Mouse (Mus musculus): ENCODE data around the gene Ovol2. TPM values are rescaled to one million over a fixed set of nuclear protein-coding genes. Genes with fewer than 3 reads are reported as not detected.

Gene Ovol2
- polyA plus RNA-seq, 1 experiment: not detected

GRCm38 (mm10) chr2:144332486-144332885 lies 540 bp upstream of the Ovol2 start:
- no peak overlapping the region for H3K4me3 ChIP-seq (ENCODE audit: insufficient read depth, poor library complexity, severe bottlenecking)
- no peak for TF ChIP-seq USF1 (IDR thresholded peaks at IDR 0.05; ENCODE audit: low read depth)
- no peak for TF ChIP-seq MYOD1 (IDR thresholded peaks at IDR 0.05; ENCODE audit: control insufficient read depth, insufficient read length, low read depth)
- H3ac ChIP-seq (ENCODE audit: control insufficient read depth, insufficient read length, low read depth): no peak overlapping the region
- H3K79me2 ChIP-seq (ENCODE audit: control insufficient read depth, insufficient read depth): no peaks in the 10 kb centered on the region
- H3K27me3 ChIP-seq (ENCODE audit: control insufficient read depth, insufficient read depth, insufficient read length): peaks cover 48% of the 10 kb centered on the region
- H3K79me3 ChIP-seq (ENCODE audit: low read depth): no peaks in the 10 kb centered on the region
- no peaks in the 10 kb centered on the region for H3K36me3 ChIP-seq (ENCODE audit: control insufficient read depth, insufficient read depth)

- no peaks in the 10 kb centered on the region for H3K79me3 ChIP-seq (ENCODE audit: low read depth)
- peaks cover 51% of the 10 kb centered on the region for H3K27me3 ChIP-seq (ENCODE audit: control insufficient read depth, insufficient read depth, insufficient read length)
- H3K36me3 ChIP-seq (ENCODE audit: control insufficient read depth, insufficient read depth): no peaks in the 10 kb centered on the region
- no peak overlapping the region for H3K4me3 ChIP-seq (ENCODE audit: insufficient read depth, poor library complexity, severe bottlenecking)
- TF ChIP-seq FOSL1 (IDR thresholded peaks at IDR 0.05; ENCODE audit: insufficient read depth, low read length, poor library complexity, severe bottlenecking): no peak
- no peak for TF ChIP-seq CTCF (IDR thresholded peaks at IDR 0.05; ENCODE audit: control insufficient read depth, insufficient read depth, insufficient read length)
- no peak for TF ChIP-seq MYOD1 (IDR thresholded peaks at IDR 0.05; ENCODE audit: control insufficient read depth, insufficient read length, low read depth)
- TF ChIP-seq CEBPB (IDR thresholded peaks at IDR 0.05; ENCODE audit: low read depth): no peak
- no peak for TF ChIP-seq MAX (IDR thresholded peaks at IDR 0.05)
- no peak for TF ChIP-seq MYOG (IDR thresholded peaks at IDR 0.05; ENCODE audit: control insufficient read depth, extremely low read depth, insufficient read length)
- no peak for TF ChIP-seq USF1 (IDR thresholded peaks at IDR 0.05; ENCODE audit: low read depth)
- H3K79me2 ChIP-seq (ENCODE audit: control insufficient read depth, insufficient read depth): no peaks in the 10 kb centered on the region
- H3ac ChIP-seq (ENCODE audit: control insufficient read depth, insufficient read length, low read depth): no peak overlapping the region
These were observed 980 bp downstream of the Ovol2 start for GRCm38 (mm10) chr2:144330960-144331371.

- Histone ChIP-seq H3ac (ENCODE audit: control insufficient read depth, insufficient read length, low read depth) (no peak overlapping the region), H3K27me3 (ENCODE audit: control insufficient read depth, insufficient read depth, insufficient read length) (peaks cover 51% of the 10 kb centered on the region), H3K79me3 (ENCODE audit: low read depth) (no peaks in the 10 kb centered on the region), H3K79me2 (ENCODE audit: control insufficient read depth, insufficient read depth) (no peaks in the 10 kb centered on the region), H3K4me3 (ENCODE audit: insufficient read depth, poor library complexity, severe bottlenecking) (no peak overlapping the region), H3K36me3 (ENCODE audit: control insufficient read depth, insufficient read depth) (no peaks in the 10 kb centered on the region)
- no peak for TF ChIP-seq CEBPB (IDR thresholded peaks at IDR 0.05; ENCODE audit: low read depth)
- TF ChIP-seq MYOD1 (IDR thresholded peaks at IDR 0.05; ENCODE audit: control insufficient read depth, insufficient read length, low read depth): no peak
- no peak for TF ChIP-seq USF1 (IDR thresholded peaks at IDR 0.05; ENCODE audit: low read depth)
These were observed 1.5 kb downstream of the Ovol2 start for GRCm38 (mm10) chr2:144330352-144330959.

DNA sequence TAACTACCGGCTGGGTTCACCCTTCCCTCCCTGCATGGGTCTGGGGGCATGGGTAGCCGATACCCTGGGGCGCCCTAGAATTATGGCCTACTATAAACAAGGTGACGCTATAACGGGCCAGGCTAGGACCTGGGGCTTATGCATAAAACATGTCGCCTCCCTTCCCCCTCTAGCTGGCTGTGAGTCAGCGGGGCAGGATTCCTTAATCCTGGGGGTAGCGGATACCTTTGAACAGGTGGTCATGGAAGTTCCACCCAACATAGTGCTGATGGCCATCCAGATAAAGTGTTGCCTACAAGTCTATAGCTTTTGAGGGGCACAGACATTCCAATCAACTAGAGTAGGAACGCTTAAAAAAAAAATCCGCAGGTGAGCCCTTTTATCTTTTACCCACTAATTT lies 2.0 kb downstream of the Ovol2 start:
- Histone ChIP-seq H3K79me2 (ENCODE audit: control insufficient read depth, insufficient read depth) (no peaks in the 10 kb centered on the region), H3K27me3 (ENCODE audit: control insufficient read depth, insufficient read depth, insufficient read length) (peaks cover 51% of the 10 kb centered on the region), H3K4me3 (ENCODE audit: insufficient read depth, poor library complexity, severe bottlenecking) (no peak overlapping the region), H3K79me3 (ENCODE audit: low read depth) (no peaks in the 10 kb centered on the region), H3ac (ENCODE audit: control insufficient read depth, insufficient read length, low read depth) (no peak overlapping the region), H3K36me3 (ENCODE audit: control insufficient read depth, insufficient read depth) (no peaks in the 10 kb centered on the region)
- TF ChIP-seq MAX (IDR thresholded peaks at IDR 0.05): no peak

DNA sequence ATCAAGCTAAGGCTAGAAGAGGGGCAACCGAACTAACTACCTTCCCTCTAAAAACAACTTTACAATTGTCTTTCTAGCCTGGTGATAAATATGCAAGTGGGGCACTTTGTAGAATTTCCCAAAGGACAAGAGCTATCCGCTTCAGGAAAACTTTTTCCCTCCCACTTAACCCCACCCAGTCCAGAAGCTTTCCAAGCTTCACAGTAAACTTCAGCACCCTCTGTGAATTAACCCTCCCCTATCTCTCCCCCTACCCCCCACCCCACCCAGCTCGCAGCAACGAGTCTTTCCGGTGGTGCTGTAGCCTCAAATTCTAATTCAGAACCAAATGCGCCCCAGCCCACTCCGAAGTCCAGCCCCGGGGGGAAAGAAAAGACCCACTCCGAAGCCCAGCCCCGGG lies 2.5 kb downstream of the Ovol2 start:
- Histone ChIP-seq H3K79me2 (ENCODE audit: control insufficient read depth, insufficient read depth) (no peaks in the 10 kb centered on the region), H3K36me3 (ENCODE audit: control insufficient read depth, insufficient read depth) (no peaks in the 10 kb centered on the region), H3ac (ENCODE audit: control insufficient read depth, insufficient read length, low read depth) (no peak overlapping the region), H3K79me3 (ENCODE audit: low read depth) (no peaks in the 10 kb centered on the region), H3K4me3 (ENCODE audit: insufficient read depth, poor library complexity, severe bottlenecking) (no peak overlapping the region), H3K27me3 (ENCODE audit: control insufficient read depth, insufficient read depth, insufficient read length) (peaks cover 51% of the 10 kb centered on the region)
- TF ChIP-seq MYOD1 (IDR thresholded peaks at IDR 0.05; ENCODE audit: control insufficient read depth, insufficient read length, low read depth): no peak

GRCm38 (mm10) chr2:144324218-144324617 lies 7.7 kb downstream of the Ovol2 start:
- TF ChIP-seq MAX (IDR thresholded peaks at IDR 0.05) (no peak), USF1 (IDR thresholded peaks at IDR 0.05; ENCODE audit: low read depth) (no peak), MYOG (IDR thresholded peaks at IDR 0.05; ENCODE audit: control insufficient read depth, extremely low read depth, insufficient read length) (no peak), CTCF (IDR thresholded peaks at IDR 0.05; ENCODE audit: control insufficient read depth, insufficient read depth, insufficient read length) (no peak), FOSL1 (IDR thresholded peaks at IDR 0.05; ENCODE audit: insufficient read depth, low read length, poor library complexity, severe bottlenecking) (no peak), MYOD1 (IDR thresholded peaks at IDR 0.05; ENCODE audit: control insufficient read depth, insufficient read length, low read depth) (no peak), CEBPB (IDR thresholded peaks at IDR 0.05; ENCODE audit: low read depth) (no peak)
- Histone ChIP-seq H3K27me3 (ENCODE audit: control insufficient read depth, insufficient read depth, insufficient read length) (peaks cover 23% of the 10 kb centered on the region), H3K36me3 (ENCODE audit: control insufficient read depth, insufficient read depth) (no peaks in the 10 kb centered on the region), H3K79me3 (ENCODE audit: low read depth) (no peaks in the 10 kb centered on the region), H3K79me2 (ENCODE audit: control insufficient read depth, insufficient read depth) (no peaks in the 10 kb centered on the region), H3K4me3 (ENCODE audit: insufficient read depth, poor library complexity, severe bottlenecking) (no peak overlapping the region), H3ac (ENCODE audit: control insufficient read depth, insufficient read length, low read depth) (no peak overlapping the region)
